Mouse (Mus musculus): ENCODE results near the gene Gm3285.

Gene Gm3285

GRCm38 (mm10) chr10:77861675-77862074 lies at the start of gene Gm3285:
TSS of gene Gm3285 (plus strand) at chr10:77861975.
- no peak for DNase-seq (ENCODE audit: low spot score in 2 of 2)

DNA sequence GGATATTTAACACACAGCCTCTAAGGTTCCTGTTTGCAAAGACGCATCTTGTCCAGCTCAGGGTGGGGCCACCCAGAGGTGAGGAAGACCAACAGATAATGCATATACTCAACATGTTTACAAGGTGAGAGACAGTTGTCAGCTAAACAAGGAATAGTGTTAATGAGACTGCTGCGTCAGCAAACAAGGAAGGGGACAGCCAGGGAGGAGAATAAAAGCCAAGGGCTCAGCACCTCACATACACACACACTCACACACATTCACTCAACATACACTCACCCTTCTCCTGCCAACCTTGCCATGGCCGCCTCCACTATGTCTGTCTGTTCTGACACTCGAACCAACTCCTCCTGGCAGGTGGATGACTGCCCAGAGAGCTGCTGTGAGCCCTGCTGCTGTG lies 47.4 kb upstream of the Gm3285 start, which contains the start of gene Gm2696:
Gene Gm2696 (plus strand): TSS at position 301 of the 400 bp plus-strand sequence.
- no peak for DNase-seq (ENCODE audit: low spot score in 2 of 2)

DNA sequence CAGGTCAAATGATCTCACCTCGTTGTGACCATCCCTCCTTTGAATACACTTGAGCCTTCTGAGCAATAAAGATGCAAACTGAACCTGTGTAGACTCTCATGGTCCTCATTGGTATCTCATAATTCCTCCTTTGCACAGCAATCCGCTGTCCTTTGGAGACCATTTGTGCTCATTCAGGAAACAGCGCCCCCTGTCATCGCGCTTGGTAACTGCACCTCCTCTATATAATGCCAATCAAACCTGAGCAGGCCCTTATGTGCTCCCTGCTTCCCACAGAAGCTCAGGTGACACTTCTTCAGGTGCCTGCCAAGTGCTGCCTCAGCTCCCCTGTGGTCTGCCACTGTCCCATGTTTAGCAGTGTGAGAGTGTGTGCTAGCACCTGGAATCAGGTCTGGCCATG lies 46.3 kb upstream of the Gm3285 start:
- peak; percentile 28 to 38 for DNase-seq (ENCODE audit: low spot score in 2 of 2)

DNA sequence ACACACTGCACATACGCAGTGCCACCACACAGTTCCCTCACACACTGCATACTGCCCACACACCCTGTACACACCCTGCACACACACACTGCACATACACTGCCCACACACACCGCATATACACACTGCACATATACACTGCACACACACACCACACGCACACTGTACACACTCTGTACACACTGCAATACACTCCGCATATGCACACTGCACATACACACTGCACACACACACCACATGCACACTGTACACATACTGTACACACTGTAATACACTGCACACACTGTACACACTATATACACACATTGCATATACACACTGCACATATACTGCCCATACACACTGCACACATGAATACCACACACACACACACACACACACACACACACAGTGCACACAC lies 43.3 kb upstream of the Gm3285 start:
- no peak for DNase-seq (ENCODE audit: low spot score in 2 of 2)

- no peak for DNase-seq (ENCODE audit: low spot score in 2 of 2)
Observed at GRCm38 (mm10) chr10:77819203-77819602, 42.6 kb upstream of the Gm3285 start.

DNA sequence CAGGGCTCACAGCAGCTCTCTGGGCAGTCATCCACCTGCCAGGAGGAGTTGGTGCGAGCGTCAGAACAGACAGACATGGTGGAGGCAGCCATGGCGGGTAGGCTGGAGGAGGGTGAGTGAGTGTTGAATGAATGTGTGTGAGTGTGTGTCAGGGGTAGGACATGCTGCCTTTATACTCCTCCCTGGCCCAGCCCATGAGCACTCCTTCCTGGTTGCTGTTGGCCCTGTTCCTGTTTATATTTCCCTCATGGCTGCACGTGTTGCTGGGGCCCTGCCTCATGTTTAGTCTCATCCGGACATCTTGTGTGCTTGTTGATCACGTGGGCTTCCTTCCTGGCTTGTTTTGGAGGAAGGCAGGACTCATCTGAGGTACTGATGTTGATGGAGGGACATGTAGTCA lies 34.8 kb upstream of the Gm3285 start, which contains the start of gene Krtap10-4:
Gene Krtap10-4 (minus strand): TSS at position 145 of the 400 bp plus-strand sequence.
- no peak for DNase-seq (ENCODE audit: low spot score in 2 of 2)

GRCm38 (mm10) chr10:77835647-77836046 lies 26.1 kb upstream of the Gm3285 start, which contains the start of gene Krtap10-10:
TSS of gene Krtap10-10 (plus strand) at chr10:77835947.
- DNase-seq (ENCODE audit: low spot score in 2 of 2): no peak

- no peak for DNase-seq (ENCODE audit: low spot score in 2 of 2)
Observed at GRCm38 (mm10) chr10:77839006-77839405, 22.8 kb upstream of the Gm3285 start.

DNA sequence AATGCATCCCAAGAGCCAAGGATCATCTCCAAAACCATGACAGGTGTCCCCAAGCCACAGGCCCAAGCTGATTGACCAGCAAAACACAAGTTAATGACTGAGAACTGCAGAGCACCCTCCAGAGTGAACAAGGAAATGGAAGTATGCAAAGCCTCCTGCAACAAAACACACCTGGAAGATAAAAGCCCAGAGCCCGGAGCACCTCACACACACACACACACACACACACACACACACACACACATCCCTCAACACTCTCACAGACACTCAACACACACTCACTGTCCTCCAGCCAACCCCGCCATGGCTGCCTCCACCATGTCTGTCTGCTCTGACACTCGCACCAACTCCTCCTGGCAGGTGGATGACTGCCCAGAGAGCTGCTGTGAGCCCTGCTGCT lies 15.3 kb upstream of the Gm3285 start, which contains the start of gene Gm36176:
Gene Gm36176 (plus strand): TSS at position 301 of the 400 bp plus-strand sequence.
- no peak for DNase-seq (ENCODE audit: low spot score in 2 of 2)

GRCm38 (mm10) chr10:77846961-77847360 lies 14.8 kb upstream of the Gm3285 start:
- DNase-seq (ENCODE audit: low spot score in 2 of 2): no peak

GRCm38 (mm10) chr10:77847538-77847937 lies 14.2 kb upstream of the Gm3285 start:
- DNase-seq (ENCODE audit: low spot score in 2 of 2): no peak

DNA sequence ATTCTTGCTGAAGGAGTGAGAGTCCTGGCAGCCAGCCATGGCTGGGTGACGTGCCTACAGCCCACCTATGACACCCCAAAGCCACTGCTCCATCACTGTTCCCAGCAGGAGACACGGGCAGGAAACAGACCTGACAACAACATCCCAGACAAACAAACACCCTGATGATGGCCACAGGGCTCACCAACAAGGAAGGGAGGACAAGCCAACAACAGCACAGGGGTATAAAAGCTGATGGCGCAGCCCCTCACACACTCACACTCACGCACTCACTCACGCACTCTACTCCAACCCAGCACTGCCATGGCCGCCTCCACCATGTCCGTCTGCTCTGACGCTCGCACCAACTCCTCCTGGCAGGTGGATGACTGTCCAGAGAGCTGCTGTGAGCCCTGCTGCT lies 9.2 kb upstream of the Gm3285 start, which contains the start of gene Gm10318:
Gene Gm10318 (plus strand): TSS at position 301 of the 400 bp plus-strand sequence.
- DNase-seq (ENCODE audit: low spot score in 2 of 2): no peak

- DNase-seq (ENCODE audit: low spot score in 2 of 2): peak; percentile 77 to 78
Observed at GRCm38 (mm10) chr10:77864067-77864761, 2.4 kb downstream of the Gm3285 start.

- no peak for DNase-seq (ENCODE audit: low spot score in 2 of 2)
Observed at GRCm38 (mm10) chr10:77864762-77865143, 3.0 kb downstream of the Gm3285 start.

DNA sequence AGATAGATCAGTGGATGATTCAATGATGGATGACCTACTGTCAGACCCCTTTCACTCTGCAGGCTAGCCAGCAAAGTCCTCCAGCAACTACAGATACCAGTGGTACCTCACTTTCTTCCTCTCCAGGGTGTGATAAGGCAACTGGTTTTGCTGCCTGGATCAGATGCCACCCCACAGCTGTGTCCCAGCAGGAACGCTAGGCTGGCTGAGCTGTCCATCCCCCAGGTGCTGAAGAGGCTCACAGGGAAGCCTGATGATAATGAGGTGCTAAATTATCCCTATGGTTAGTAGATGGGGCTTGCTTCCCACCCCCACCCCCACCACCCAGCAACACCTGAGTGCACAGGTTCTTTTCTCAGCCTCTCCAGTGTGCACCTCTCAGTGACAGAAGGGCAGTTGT lies 5.8 kb downstream of the Gm3285 start:
- DNase-seq (ENCODE audit: low spot score in 2 of 2): no peak

DNA sequence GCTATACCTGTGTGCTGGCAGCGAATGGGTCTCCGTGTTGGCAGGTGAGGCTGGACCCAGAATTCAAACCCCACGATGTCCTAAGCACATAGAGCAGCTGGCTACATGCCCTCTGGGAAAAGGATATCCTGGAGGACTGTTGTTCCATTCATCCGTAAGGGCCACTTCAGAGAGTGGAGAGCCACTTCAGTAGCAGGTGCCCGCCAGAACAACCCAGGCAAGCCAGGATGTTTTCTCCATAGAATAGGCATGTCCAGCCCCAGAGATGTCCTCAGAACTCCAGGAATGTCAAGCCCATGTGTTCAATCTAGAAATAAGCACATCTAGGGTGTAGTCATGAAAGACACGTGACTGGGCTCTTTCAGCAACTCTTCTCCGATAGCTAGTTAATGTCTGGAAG lies 7.9 kb downstream of the Gm3285 start:
- DNase-seq (ENCODE audit: low spot score in 2 of 2): no peak

DNA sequence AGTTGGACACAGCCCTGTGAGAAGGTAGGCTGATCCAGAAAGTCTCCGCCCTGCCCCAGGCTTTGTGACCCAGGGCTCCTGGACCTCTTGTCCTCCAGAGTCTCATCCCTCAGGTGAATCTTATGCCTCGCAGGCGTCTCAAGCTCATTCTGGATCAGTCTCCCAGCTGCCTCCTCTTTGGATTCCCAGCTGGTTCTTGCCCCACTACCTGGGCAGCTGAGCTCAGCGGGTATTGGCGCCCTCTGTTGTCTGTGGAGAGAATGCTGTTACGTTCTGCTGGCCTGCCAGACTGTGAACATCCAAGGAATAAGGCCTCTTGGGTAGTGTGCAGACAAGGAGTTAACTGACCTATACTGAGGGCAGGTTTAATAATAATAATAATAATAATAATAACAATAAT lies 17.2 kb downstream of the Gm3285 start:
- DNase-seq (ENCODE audit: low spot score in 2 of 2): no peak

GRCm38 (mm10) chr10:77880305-77880704 lies 18.5 kb downstream of the Gm3285 start:
- no peak for DNase-seq (ENCODE audit: low spot score in 2 of 2)

- DNase-seq (ENCODE audit: low spot score in 2 of 2): no peak
Observed at GRCm38 (mm10) chr10:77882553-77882952, 20.8 kb downstream of the Gm3285 start.

DNA sequence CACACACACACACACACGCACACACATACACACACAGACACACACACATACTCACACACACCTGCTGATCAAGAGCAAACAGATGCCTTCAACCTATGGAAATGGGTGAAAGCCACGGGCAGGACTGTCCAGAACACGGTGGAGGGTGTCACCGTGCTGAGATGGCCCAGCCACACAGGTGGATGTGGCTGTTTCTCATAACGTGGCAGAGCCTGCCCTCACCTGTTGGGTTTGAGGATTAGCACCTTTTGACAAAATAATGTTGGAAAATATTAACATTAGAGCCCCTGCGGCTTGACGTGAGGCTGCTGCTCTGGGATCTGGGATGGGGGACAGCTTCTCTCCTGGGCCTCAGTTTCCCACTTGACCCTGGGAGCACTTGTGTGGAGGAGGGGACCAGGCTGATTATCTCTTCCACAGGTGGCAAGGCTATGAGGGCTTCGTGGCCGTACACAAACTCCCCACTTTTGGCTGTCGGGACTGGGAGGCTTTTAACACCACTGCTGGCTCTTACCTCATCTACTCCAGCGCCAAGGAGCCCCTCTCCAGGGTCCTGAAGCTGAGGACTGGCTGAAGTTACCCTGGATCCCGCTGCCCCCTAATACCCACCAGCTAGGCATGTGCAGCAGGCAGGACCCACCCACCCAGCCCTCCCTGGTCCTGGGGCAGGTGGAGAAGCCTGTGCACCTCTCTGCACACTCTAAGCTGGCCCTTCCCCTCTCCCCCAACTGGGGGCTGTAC lies 24.4 kb downstream of the Gm3285 start:
- DNase-seq (ENCODE audit: low spot score in 2 of 2): no peak

GRCm38 (mm10) chr10:77890987-77891565 lies 29.3 kb downstream of the Gm3285 start:
- no peak for DNase-seq (ENCODE audit: low spot score in 2 of 2)

- no peak for DNase-seq (ENCODE audit: low spot score in 2 of 2)
Observed at GRCm38 (mm10) chr10:77895562-77895961, 33.8 kb downstream of the Gm3285 start.

Measured in natural killer cell, adult 2 months (primary cell).